Comparison of ENCODE assay signal across 14 mouse cellular contexts in the genomic region with DNA sequence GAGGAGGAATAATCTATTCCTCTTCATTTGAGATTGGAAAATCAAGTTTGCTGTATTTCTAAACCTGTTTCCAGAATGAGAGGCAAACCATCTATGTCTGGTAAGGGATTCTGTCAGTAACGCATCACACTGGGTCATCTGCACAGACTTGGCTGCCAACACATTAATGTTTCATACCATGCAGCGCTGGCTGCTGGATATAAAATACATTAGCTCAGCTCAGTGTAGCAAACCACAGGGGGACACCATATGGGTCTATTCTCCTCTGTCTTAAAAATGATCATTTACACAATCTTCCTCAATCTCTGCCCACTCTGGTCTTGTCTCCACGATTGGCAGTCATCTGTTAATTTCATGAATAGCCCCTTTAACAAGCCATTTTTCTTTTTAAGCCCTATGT.
"Had no signal": no experiment of that assay in that cellular context is flagged by ENCODE, and none has a peak within 500 bp of the region (broad histone marks: within the 10 kb centered on the region; RNA-seq: fewer than 3 reads in every experiment).

No protein-coding gene starts in this region.

- DNase-seq: kidney, adult 2 months; kidney, postnatal 36 days; layer of hippocampus, adult 9-11 months; layer of hippocampus, postnatal 36 days; lung, adult 18-20 months; right cerebral cortex, postnatal 4 days; spleen, adult 18-20 months; thymus, adult 2 months; thymus, postnatal 25 days had no signal

- H3K36me3 ChIP-seq: limb, embryonic 13.5 days; stomach, embryonic 15.5 days had no signal

- H3K9ac ChIP-seq: limb, embryonic 13.5 days; liver, embryonic 14.5 days; stomach, embryonic 15.5 days had no signal

- H3K4me2 ChIP-seq: limb, embryonic 13.5 days; stomach, embryonic 15.5 days had no signal

- H3K9me3 ChIP-seq: limb, embryonic 13.5 days; stomach, embryonic 15.5 days had no signal

- H3K27me3 ChIP-seq: limb, embryonic 13.5 days; stomach, embryonic 15.5 days had no signal

- H3K27ac ChIP-seq: limb, embryonic 13.5 days; liver, embryonic 14.5 days; stomach, embryonic 15.5 days had no signal

- H3K4me1 ChIP-seq: limb, embryonic 13.5 days; stomach, embryonic 15.5 days had no signal

- H3K4me3 ChIP-seq: limb, embryonic 13.5 days; myocyte; stomach, embryonic 15.5 days had no signal

- ATAC-seq: intestine, embryonic 16.5 days had no signal
